Mouse (Mus musculus): ENCODE data around the gene Mxra7.
"Not testable (repeated sequence)": the region's sequence is repeated elsewhere in the genome, so short reads cannot be mapped to it uniquely, and the experiment has no call there.

Mxra7 gene

DNA sequence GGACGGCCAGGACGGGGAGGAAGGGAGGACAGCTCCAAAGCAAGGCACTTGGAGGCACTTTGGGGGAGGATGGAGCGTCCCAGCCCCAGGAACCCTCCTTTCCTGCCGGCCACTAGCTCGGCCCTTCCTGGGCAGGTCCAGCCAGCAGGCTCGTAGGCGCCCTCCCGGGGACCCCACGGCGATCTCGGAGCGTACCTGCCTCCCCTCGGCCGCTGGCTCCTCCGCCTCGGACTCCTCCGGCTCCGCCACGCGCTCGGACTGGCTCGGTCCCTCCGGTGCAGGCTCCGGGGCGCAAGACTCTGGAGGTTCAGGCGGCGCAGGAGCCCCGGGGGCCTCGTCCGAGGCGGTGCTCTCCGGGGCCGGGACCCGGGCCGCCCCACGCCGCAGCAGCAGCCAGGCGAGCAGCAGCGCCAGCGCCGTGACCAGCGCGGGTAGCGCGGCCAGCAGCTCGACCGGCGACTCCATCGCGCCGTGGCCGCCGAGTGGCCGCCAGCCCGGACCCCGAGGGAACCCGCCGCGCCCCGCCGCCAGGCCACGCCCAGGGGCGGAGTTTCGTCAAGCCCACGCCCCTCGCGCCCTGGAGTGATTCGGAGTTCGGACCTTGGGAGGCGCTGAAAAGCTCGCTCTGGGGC, at the start of gene Mxra7:
TSS of gene Mxra7 (minus strand) at position 513 of the 632 bp plus-strand sequence.
- DNase-seq (ENCODE audit: low spot score in 2 of 2), result no peak

DNA sequence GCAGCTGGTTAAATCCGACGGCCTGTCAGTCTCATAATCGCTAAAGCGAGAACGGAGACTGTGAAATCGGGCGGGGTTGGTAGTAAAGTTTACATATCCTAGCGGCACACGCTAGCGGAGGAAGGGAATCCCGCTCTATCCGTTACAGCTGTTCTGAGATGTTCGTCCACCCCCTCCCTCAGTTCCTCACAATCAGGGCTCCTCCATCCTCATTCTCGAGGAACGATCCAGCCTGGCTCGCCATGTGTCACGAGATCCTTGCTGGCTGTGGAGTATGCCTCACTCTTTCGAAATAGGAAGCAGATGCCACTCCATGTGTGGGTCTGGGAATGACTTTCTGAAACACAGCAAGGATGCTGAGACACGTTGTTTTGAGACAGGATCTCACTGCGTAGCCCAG, 46.1 kb upstream of the Mxra7 start:
- DNase-seq (ENCODE audit: low spot score in 2 of 2), result peak; percentile 14 to 36

DNA sequence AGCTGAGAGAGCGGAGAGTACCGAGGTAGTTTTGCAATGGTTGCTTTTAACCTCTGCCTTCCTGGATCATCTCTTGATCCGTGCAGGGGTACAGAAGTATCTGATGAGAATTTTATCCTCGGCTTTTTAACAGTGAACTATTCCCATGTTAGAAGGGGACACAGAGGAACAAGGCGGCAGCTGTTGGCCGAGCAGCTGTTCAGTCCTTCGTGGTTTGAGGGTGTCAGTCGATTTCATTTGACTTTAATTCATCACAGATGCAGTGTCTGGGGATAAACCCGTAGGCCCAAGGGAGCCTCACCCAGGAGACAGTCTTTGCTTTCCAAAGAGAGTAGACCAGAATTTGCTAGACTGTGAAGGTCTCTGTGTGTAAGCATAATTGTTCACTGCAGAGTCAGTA, 43.7 kb upstream of the Mxra7 start:
- DNase-seq (ENCODE audit: low spot score in 2 of 2), result no peak

DNA sequence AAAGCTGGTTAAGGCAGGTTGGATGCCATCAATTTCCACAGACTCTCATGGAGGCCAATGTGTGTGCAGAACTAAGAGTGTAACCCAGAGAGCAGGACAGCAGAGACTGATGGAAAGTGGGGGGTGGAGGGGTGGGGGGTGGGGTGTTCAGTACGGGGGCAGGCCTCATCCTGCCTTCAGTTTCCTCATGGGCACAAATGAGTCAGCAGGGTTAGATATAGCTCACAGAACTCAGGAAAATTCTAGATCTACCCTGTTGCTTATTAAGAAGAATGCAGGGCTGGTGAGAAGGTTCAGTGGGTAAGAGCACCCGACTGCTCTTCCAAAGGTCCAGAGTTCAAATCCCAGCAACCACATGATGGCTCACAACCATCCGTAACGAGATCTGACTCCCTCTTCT, 41.8 kb upstream of the Mxra7 start:
- DNase-seq (ENCODE audit: low spot score in 2 of 2), result no peak

DNA sequence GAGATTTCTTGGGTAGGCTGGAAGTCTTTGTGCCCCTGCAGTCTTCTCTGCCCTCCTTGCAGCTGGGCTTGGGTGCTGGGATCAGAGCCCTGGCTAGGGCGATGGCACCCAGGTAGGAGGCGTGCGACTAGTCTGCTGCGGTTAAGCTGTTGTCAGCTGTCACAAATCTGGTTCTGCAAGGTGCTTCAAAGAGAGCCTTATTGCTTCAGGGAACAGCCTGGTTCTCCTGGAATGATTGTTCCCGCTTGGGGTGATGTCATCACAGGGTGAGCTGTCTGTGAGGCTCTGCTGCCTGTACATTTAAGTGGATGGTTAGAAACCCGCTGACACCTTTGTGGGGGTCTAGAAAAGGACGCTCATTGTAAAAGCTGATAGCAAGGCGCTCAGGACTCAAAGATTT, 41.4 kb upstream of the Mxra7 start:
- no peak for DNase-seq (ENCODE audit: low spot score in 2 of 2)

DNA sequence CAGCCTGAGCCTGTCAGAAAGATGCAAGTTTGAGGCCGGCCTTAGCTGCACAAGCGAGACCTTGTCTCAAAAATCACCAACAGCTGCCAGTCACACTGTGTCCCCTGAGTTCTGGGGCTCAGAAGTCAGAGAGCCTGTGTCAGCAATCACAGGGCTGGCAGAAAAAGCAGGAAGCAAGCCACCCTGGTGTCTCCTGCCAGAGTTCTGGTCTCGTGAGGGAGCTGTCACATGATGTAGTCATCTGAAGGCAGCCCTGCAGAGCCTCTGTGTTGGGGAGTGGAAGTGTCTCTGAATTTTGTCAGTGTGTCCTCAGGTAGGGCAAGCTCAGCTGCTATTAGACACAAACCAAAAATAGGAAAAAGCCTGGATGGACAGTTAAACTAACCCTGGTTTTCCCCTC, 40.3 kb upstream of the Mxra7 start:
- DNase-seq (ENCODE audit: low spot score in 2 of 2), result no peak

DNA sequence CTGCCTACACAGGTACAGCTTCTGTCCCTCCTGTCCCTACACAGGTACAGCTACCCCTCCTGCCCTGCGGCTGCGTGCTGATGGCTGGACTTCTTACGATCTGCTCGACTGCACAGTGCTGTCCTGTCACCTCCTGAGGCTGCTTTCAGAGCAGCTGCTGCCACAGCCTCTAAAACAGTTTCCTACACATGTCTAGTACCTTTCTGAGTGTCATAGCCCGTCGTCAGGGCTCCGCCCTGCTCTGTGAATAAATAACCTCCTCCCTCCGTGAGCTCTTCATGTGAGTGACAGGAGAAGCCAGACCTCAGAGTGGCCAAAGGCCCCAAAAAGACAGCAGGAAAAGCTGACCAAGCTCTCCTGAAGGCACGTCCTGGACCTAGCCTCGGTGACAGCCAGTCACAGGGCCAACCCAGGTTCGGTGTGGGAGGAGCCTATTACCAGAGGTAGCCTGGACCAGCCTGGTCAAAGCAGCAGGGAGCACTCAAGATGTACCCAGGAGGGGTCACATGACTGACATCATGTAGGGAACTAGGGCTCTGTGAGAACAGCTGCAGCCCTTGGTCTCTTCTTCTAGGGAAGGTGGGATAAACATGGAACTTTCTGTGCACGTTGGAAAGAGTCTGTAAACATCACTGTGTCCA, 38.2 kb upstream of the Mxra7 start:
- DNase-seq (ENCODE audit: low spot score in 2 of 2), result no peak

DNA sequence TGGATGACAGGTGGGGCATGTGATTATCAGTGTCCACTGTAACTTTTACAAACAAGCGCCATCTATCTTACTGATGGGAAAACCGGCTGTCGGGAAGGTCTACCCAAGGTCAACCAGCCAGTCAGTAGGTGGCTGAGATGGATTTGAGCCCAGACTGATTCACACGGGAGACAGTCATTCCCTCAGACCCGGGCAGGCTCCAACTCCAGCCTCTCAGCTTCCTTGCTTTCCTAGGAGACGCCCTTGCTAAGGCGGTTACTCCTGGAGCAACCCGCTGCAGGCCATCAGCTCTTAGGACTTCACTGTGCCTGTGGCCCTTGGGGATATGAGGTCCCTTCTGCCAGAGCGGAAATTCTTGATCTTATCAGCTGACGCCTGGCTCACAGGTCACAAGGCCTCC, 36.6 kb upstream of the Mxra7 start:
- no peak for DNase-seq (ENCODE audit: low spot score in 2 of 2)

DNA sequence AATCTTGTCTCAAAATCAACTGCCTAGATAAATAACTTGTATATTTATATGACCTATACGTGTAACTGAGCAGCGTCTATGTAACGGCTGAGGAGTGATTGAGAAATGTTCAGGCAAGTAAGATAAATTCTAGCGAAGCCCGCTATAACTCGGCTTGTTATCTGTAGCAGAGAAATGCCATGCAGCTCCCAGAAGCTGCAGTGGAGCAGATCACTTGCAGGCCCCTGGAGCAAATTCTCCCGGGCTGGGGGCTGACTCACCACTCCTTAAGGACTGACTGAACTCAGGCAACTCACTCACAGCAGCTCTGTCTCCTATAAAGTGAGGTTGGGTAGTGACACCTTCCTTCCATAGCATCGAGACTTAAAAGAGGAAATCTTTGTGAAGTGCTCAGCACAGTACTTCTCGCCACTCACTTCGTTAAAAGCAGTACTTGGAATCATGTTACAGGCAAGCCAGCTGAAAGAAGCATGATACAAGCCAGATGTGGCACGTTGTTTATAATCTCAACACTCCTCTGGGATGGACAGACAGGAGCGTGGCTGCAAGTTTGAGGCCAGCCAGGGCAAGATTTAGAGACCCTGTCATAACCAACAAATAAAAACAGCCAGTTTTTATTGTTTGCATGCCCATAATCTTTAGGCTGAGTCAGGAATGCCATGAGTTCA, 29.5 kb upstream of the Mxra7 start:
- no peak for DNase-seq (ENCODE audit: low spot score in 2 of 2)

DNA sequence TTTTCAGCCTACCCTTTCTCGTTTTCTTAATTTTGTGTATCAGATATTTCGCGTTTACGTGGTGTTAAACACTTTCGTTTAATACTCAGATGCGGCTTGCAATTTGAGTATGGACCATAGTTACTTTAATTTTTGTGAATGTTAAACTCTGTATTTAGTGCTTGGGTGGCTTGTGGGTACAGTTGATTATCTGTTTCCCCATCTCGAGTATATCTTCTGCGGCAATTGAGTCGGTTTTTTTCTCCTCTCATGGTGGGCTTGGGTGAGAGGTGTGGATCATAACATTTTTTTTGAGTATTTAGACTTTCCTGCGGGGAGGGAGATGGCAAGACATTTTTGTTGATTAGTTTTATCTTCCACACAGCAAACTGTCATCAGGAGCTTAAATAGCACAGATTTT, 26.4 kb upstream of the Mxra7 start:
- DNase-seq (ENCODE audit: low spot score in 2 of 2), result no peak

DNA sequence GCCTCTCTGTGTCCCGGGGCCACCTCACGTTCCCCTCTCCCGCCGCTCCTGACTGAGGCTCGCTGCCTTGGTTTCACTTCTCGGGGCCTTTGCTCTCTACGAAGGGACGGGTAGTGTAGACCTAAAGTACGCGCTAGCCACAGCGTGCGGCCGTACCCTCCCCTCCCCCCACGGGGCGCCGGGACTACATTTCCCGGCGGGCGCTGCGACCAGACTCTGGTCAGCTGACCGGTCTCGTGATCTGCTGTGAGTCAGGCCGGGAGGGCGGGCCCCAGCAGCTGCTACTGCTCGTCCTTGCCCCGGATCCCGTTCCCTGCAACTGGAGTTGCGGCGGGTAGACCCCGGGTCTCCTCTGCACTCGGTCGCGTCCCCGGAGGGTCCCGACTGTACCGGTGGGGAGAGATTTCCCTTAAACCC, 25.7 kb upstream of the Mxra7 start:
- peak; percentile 95 to 99 for DNase-seq (ENCODE audit: low spot score in 2 of 2)

DNA sequence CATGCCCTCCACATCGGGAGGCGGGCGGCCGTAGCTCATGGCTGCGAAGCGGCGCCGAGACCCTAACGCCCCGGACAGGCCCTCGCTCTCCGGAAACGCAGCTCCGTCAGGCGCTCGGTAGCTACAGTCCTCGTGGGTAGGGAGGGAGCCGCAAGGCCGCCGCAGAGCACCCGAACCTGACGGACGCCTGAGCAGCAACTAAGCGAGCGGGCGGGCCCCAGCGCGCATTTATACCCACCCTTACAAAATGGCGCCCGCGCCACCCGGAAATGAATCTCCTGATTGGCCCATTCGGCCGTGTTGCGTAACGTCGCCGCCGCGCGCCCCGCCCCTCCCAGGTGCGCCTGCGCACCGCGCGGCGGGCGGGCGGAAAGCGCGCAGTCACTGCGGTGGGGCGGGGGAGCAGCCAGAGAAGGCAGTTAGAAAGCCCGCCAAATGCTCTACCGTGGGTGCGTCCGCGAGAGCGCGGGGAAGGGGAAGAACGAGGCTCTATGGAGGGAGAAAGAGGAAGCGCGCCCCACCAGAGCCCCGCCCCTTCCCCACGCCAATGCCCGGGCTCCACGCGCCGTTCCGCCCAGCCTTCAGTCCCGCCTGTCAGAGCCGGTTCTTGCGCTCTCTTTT, 25.2 kb upstream of the Mxra7 start, which contains the start of gene Srsf2:
TSS of gene Srsf2 (minus strand) at position 204 of the 621 bp plus-strand sequence.
- peak; percentile 95 to 97 for DNase-seq (ENCODE audit: low spot score in 2 of 2)

DNA sequence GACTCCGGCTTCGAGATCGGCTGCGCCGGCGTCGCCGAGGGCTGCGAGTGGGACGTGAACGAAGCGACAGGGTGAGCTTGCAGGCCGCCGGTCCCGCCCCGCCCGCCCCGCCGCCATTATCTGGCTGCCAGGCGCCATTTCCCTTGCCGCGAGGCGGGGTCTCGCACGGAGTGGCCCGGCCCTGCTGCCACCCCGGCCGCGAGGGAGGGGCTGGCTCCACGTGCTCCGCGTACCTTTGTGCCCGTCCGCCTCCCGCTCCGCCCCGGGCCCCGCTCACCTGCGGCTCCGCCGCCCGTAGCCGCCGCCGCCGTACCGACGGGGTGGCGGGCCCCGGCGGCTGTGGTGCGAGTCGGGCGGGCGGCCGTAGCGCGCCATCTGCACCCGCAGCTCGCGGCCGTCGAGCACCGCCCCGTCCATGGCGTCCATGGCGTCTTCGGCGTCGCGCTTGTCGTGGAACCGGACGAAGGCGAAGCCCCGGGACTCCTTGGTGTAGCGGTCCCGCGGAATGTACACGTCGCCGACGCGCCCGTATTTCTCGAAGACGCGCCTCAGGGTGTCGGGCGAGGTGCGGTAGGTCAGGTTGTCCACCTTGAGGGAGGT, 24.5 kb upstream of the Mxra7 start, which contains the start of gene Mfsd11:
TSS of gene Mfsd11 (plus strand) at position 150 of the 600 bp plus-strand sequence.
- DNase-seq (ENCODE audit: low spot score in 2 of 2), result peak; percentile 39 to 66

DNA sequence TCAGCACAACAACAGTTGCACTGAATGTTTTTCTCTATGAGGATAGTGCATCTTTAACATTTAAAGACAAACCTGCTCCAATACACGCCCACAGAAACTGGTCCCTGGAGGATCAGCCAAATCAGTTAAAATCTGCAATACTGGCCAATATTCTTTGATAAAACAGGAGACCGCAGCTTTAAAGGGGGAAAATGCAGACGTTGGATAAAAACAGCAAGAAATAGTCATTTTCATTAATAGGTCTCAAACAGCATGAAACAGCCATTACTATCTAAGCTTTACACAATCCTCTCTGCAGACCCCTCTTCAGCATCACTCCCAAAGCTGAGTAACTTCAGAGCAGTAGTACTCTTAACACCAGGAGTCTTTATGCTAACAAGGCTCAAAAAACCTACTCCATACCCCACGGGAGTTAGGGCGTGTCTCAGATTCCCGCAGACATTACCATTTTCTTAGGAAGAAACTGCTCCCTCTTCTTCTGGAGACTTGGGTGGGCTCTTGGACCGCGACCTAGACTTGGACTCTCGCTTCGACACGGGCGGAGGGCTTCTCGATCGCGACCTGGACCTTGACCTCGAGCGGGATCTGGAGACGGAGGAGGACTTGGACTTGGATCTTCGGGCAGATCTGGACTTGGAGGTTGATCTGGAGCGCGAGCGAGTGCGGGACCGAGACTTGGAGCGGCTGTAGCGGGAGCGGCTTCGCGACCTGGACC, 23.9 kb upstream of the Mxra7 start:
- no peak for DNase-seq (ENCODE audit: low spot score in 2 of 2)

DNA sequence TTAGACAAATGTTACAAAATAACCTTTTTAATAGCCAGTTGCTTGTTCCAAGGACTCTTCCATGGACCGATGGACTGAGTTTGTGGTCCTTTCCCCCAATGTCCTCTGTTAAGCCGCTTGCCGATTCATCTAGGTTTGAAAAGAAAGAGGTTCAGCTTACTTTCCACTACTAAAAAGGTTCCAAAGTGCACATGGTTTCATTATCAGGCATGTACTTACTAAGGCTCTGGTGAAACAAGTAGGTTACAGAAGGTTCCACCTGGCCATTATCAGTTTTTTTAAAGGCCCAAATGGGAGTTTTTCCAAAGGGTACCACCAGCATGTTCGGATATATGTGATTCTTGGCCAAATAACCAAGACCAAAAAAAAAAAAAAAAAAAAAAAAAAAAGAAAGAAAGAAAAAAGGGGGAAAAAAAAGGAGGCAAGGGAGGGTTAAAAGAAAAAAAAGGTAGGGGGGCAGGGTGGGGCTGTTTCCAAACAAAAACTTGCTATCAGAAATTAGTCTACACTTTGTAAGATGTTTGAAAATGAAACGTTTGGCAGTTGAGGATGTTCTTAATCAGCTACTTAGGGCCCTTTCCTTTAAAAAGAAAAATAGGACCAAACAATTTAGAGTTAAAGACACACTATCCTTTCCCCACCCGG, 23.1 kb upstream of the Mxra7 start:
- DNase-seq (ENCODE audit: low spot score in 2 of 2), result no peak

DNA sequence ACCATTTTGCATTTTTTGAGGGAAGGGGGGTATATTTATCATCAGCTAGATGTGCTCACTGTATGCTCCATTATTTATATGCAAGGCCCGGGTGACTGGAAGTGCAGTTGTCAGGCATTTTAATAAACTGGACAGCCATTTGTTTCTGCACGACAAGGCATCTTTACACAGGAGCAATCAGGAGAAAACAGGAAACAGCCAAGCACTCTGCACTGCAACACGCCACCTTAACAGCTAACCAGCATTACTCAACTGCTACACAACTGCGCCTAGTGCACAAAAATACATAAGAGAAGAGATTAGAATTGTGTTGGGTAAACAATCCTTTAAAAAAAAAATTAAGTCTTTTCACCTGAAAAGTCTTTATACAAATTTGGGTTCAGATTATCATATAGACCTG, 22.2 kb upstream of the Mxra7 start:
- DNase-seq (ENCODE audit: low spot score in 2 of 2), result no peak

DNA sequence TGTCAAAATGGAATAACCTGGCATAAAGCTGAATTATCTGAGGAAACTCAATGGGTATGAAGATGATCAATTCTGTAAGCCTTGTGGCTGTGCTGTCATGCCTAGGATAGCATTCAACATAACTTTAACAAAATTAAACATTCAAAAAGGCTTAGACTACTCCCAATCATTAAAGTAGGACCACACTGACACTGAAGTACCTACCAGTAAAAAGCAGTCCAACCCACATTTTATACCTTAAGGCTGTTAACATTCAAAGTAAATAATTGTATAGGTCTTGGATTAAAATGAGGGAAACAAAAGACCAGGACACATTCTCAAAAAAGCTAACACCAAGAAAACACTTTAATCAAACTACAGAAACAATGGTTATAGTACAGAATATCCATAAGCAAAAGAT, 21.7 kb upstream of the Mxra7 start:
- no peak for DNase-seq (ENCODE audit: low spot score in 2 of 2)

DNA sequence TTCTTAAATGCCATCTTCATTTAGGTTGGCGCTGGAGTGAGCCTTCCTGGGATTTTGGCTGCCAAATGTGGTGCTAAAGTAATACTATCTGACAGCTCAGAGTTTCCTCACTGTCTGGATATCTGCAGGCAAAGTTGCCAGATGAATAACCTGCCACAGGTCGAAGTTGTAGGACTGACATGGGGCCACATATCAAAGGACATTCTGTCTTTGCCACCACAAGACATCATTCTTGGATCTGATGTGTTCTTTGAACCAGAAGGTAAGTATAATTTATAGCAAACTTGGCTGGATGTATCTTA, 21.0 kb upstream of the Mxra7 start:
- not testable (repeated sequence) for DNase-seq (ENCODE audit: low spot score in 2 of 2)

DNA sequence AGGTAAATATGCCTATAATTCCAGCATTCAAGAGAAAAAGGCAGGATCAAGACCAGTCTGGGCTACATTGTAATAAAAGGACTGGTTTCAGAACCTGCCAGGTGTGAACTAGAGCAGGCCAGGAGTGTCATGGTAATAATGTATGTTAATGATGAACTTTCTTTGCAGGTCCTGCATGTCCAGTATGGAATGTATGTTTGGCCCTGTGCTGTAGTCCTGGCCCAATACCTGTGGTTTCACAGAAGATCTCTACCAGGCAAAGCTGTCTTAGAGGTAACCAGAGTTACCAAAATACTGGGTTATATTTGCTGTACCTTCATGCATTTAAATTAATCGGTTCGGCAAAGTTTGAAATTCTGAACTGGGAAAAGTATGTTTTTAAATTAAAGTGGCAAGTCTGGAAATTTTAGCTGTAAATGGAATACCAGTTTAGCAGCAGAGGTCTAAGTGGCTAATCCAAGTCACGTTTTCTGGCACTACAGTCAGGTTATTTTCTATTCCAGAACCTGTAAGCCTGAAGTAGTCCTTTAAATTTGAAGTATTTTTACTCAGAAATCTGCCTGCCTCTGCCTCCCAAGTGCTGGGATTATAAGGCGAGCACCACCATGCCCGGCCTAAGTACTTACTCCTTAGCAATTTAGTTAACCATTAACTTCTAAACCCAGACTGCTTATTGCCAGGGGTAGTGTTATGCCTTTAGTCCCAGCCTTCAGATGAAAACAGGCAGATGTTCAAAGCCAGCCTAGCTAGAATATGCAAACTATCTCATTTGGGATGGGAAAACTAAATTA, 20.4 kb upstream of the Mxra7 start:
- DNase-seq (ENCODE audit: low spot score in 2 of 2), result no peak
